Mouse (Mus musculus) 3T3-L1 (cell line): ENCODE data around the gene Rnf145.

Source experiments
- DNase-seq: peaks from one replicate; pipeline ENCODE4 v3.0.0-alpha.2; 2015; ENCODE audit warnings: low read depth, low spot score

Rnf145 gene

GRCm38 (mm10) chr11:44534999-44535750 is 16.4 kb downstream of the Rnf145 start:
- DNase-seq: peak; percentile 73

GRCm38 (mm10) chr11:44537403-44537802 is 18.6 kb downstream of the Rnf145 start:
- DNase-seq: no peak

GRCm38 (mm10) chr11:44538101-44538500 is 19.3 kb downstream of the Rnf145 start:
- DNase-seq: peak; percentile 35

GRCm38 (mm10) chr11:44538501-44539290 is 19.9 kb downstream of the Rnf145 start:
- DNase-seq: no peak

DNA sequence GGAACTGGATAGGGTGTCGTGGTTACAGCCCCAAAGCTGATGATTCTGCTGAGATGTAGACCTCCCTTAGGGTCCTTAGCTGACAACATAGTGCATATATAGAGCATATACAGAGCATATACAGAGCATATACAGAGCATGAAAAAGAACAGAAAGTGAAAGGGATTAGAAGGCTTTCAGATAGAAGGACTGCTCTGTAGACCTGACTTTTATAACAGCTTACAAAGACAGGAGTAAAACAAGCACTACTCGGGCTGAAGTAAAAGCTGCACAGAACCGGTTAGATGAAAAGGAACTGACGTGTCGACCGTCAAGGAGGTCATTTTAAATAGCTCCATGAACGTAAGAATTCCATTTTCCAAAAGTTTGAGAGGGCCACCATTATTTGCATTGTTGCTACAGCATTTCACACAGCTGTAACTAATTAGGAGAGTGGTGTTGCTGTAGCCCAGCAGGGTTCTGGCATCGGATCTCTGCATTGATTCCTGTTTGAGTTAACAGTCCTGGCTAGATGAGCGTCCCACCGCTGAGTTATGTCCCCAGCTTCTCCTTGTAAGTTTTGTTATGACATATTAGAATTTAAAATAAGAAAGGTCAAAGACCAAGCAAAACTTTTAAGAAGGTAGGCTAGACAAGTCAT is 20.6 kb downstream of the Rnf145 start:
- peak; percentile 20 for DNase-seq

- DNase-seq: no peak
Measured at GRCm38 (mm10) chr11:44540243-44540642, 21.5 kb downstream of the Rnf145 start.

DNA sequence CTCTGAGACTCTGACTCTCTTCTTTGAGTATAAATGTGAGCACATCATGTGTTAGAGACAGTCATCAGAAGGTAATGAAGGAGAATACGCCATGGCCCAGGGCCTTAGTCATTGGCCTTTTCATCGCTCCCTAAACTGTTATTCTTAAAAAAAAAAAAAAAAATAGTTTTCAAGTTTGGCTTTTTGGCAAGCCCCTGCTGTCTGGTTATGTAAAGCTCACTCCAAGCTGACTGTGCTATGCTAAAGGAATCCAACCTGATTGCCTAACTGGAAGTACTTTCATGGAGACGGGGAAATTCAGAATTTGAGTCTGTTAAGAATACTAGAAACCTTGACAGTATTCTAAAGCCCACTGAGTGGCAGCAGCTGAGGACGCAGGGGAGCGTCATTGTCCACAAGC is 22.5 kb downstream of the Rnf145 start:
- peak; percentile 52 for DNase-seq

- DNase-seq: no peak
Measured at GRCm38 (mm10) chr11:44541813-44542212, 23.0 kb downstream of the Rnf145 start.

DNA sequence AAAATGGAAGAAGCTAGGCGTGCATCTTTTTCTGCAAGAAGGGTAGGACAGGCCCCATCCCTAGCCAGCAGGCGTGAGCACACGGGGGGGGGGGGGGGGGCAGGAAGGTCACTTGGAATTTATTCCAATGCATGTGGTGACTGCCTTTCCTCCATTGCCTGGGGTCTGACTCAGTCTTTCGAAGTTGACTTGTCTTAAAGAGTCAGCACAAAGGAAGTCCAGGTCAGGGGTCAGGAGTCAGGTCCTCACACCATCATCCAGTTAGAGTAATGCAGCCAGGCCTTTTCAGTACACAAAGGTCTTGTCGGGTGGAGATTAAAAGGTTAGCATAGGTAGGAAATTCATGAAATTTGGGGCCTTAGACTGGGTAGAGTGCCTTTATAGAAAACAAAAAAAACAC is 24.8 kb downstream of the Rnf145 start:
- DNase-seq: no peak

DNA sequence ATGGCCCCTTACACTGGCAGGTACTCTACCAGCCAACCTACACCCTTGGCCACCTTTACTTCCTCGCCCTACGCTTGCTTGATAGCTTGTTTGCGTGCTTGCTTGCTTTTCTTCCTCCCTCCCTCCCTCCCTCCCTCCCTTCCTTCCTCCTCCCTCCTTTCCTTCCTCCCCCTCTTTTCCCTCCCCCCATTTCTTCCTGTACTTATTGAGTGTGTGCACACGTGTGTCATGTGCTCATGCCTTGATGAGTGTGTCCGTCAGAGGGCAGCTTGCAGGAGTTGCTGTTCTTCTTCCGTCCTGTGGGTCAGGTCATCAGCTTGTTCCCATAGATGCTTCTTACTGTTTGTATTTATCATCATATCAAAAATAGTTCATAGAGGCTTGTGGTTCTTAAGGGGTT is 25.2 kb downstream of the Rnf145 start:
- no peak for DNase-seq

DNA sequence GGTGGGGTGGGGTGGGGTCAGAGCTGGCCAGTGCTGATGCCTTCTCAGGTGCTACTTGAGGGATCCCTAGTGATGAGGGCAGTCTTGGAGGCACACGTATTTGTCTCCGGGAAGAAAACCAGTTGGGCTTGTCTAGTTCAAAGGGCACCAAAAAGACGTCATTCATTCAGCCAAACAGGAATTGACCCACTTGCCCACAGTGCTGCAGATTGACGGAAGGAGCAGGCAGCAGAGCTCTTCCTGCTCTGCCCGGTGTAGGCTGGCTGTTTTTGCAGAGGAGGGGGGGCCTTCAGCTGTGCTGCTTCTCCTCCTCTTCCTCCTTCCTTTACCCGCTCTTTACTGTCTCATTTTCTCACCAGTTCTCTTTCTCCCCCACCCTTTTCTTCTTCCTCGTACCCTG is 26.4 kb downstream of the Rnf145 start:
- DNase-seq: no peak

DNA sequence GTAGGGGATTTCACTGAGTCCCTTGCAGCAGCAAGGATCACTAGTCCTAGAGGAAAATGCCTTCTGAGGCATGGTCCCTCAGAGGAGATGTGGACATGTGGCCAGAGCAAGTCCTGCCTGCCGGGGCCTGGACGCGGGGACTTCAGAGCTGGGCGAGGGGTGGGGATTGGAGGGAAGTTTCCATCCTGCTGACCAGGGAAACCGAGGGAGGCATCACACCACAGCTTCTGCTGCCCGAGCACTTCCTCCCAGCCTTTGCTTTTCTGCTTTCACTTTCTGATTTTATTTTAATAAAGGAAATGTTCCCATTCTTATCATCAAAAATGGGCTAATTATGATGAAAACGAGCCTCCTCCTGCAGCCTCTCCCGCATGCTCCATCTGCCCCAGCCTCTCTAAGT is 27.5 kb downstream of the Rnf145 start:
- no peak for DNase-seq

- DNase-seq: no peak
Measured at GRCm38 (mm10) chr11:44547651-44548196, 29.0 kb downstream of the Rnf145 start.

DNA sequence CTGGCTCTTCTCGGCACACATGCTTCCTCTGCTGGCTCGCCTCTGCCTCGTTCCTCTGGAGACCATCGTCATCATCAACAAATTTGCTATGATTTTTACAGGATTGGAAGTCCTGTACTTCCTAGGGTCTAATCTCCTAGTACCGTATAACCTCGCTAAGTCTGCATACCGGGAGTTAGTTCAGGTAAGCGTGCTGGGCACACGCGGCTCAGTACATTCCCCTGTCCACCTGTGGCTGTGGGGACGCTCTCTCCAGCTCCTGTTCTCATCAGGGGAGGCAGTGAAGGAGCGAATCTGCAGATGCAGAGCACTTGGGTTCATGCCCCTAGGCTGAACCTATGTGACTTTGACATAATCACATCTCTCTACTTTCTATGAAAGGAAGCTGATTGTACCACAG is 30.1 kb downstream of the Rnf145 start:
- DNase-seq: no peak

GRCm38 (mm10) chr11:44549511-44550278 is 30.9 kb downstream of the Rnf145 start:
- DNase-seq: no peak

- peak; percentile 43 for DNase-seq
Measured at GRCm38 (mm10) chr11:44550996-44551395, 32.2 kb downstream of the Rnf145 start.

GRCm38 (mm10) chr11:44554339-44554738 is 35.6 kb downstream of the Rnf145 start:
- DNase-seq: no peak

- no peak for DNase-seq
Measured at GRCm38 (mm10) chr11:44558521-44558920, 39.8 kb downstream of the Rnf145 start.

DNA sequence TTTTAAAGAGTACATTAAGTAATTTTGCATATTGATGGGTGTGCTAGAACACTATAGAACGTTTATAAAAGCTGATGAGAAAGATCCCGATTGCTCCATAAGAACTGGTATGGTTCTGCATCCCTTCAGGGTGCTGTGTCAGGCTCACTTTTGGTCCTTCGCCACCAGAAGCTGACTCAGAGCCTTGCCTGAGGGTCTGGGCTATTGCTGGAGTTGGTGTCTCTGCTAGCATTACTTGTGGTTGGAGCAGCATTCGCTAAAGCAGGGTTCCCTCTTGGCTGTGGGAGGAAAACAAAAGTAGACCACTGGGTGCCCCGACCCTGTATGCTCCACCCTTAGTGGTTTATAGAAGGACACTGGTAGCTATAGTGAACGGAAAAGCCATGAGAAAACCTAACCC is 40.7 kb downstream of the Rnf145 start:
- peak; percentile 65 for DNase-seq

DNA sequence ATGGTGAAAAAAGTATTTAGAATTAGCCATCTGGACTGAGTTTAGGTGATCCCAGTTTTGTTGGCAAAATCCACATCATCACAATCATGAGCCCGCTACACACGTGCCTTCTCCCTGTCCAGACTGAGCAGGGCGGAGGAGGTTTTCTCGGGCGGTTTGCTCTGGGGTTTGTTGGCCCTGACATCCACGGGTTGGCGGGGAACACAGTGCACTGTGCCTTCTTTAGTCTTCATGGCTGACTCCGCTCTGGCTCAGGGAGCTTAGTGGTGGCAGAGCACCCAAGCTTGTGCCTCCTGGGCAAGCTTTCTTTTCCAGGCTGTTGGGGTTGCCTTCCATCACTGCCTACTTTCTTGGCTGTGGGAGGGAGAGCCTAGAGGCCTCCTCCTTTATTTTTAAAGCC is 41.6 kb downstream of the Rnf145 start:
- DNase-seq: no peak

- no peak for DNase-seq
Measured at GRCm38 (mm10) chr11:44561476-44562015, 42.8 kb downstream of the Rnf145 start.
